Mouse (Mus musculus) limb, embryonic 15.5 days (tissue): Measurements from ENCODE around the gene 1700056E22Rik. TPM values are rescaled to one million over a fixed set of nuclear protein-coding genes. Genes with fewer than 3 reads are reported as not detected.
A peak's percentile ranks its signal among the peaks of the same experiment; 100 is the strongest.

ENCODE experiments used
- ATAC-seq: fragments of 200-750 bp; cut with Nextera tagmentation; 2 replicates; pipeline ENCODE4 v1.8.0; 2017; ENCODE audit warnings: low read depth, moderate TSS enrichment; ENCODE audit not compliant: insufficient number of reproducible peaks, low FRiP score, low TSS enrichment
- H3K27ac ChIP-seq: fragments of 300-500 bp; sonication (generic); 2 replicates; pipeline ENCODE4 v1.5.1; 2015; ENCODE audit warnings: moderate library complexity, mild to moderate bottlenecking, inconsistent platforms
- H3K27me3 ChIP-seq: fragments of 300-500 bp; sonication (generic); 2 replicates; pipeline ENCODE4 v1.6.1; 2015; ENCODE audit warnings: inconsistent platforms
- H3K36me3 ChIP-seq: fragments of 300-500 bp; sonication (generic); 2 replicates; pipeline ENCODE4 v1.6.1; 2015; ENCODE audit warnings: inconsistent platforms
- H3K4me1 ChIP-seq: fragments of 300-500 bp; sonication (generic); 2 replicates; pipeline ENCODE4 v1.6.1; 2015; ENCODE audit warnings: inconsistent platforms
- H3K4me2 ChIP-seq: fragments of 300-500 bp; sonication (generic); 2 replicates; pipeline ENCODE4 v1.6.1; 2015; ENCODE audit warnings: mild to moderate bottlenecking, inconsistent platforms
- H3K4me3 ChIP-seq: fragments of 300-500 bp; sonication (generic); 2 replicates; pipeline ENCODE4 v1.5.1; 2015; ENCODE audit warnings: mild to moderate bottlenecking, inconsistent platforms
- H3K9ac ChIP-seq: fragments of 300-500 bp; sonication (generic); 2 replicates; pipeline ENCODE4 v1.6.1; 2015; ENCODE audit warnings: inconsistent platforms
- H3K9me3 ChIP-seq: fragments of 300-500 bp; sonication (generic); 2 replicates; pipeline ENCODE4 v1.6.1; 2016; ENCODE audit warnings: inconsistent platforms
- WGBS: fragments of 180-500 bp; shearing (Covaris S2); methylation state at CpG from one replicate; pipeline ENCODE4 v1.1.7; 2015; 5-methylcytosine and 5-hydroxymethylcytosine counted together
- polyA plus RNA-seq: library from polyadenylated mRNA; unstranded; fragments of >200 nt; fragmentation: Nextera tagmentation; extraction: Ambion mirVana; gene quantifications from 2 replicates; pipeline ENCODE4 v1.2.1, GENCODE M21; 2015

The 1700056E22Rik gene
- polyA plus RNA-seq, 1 experiment from 2014 or later = 1.2 TPM

DNA sequence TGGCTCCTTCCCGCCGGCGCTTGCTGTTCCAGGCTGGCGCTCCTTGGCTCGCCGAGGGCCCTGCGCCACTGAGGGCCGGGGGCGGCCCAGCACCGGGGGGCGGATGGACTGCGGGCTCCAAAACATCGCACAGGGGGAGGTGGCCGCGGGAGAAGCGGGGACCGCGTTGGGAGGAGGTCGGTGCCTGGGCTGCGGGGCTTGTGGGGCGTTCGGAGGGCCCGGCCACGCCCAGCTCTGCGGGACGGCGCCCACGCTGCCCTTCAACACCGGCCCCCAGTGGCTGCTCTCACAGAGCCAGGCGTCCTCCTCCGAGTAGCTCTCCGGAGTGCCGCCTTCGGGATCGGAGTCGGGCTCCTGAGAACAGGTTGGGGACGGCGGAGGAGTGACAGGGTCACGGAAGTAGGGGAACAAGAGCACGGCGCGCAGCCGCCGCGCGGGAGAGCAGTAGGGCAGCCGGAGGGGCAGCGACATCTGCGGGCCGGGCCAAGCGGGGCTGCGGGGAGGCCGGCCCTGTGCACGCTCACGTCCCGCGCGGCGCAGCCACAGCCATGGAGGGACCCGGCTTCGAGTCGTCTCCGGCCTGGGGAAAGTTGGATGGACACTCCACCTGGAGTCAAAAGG lies 601 bp downstream of the 1700056E22Rik start:
- ATAC-seq = peak; percentile 79
- H3K36me3 ChIP-seq = 0 out of 2 replicates have a peak, but pooled peaks cover 3% of the 10 kb centered on the region
- peak overlapping the region; percentile 96 for H3K27ac ChIP-seq
- peak overlapping the region; percentile 61 for H3K4me3 ChIP-seq
- no peaks in the 10 kb centered on the region for H3K27me3 ChIP-seq
- no peaks in the 10 kb centered on the region for H3K9me3 ChIP-seq
- 1% methylated on average over 62 of the region's 63 CpGs for WGBS
- peak overlapping the region; percentile 88 for H3K4me2 ChIP-seq
- H3K4me1 ChIP-seq = peaks cover 16% of the 10 kb centered on the region
- peak overlapping the region; percentile 82 for H3K9ac ChIP-seq

DNA sequence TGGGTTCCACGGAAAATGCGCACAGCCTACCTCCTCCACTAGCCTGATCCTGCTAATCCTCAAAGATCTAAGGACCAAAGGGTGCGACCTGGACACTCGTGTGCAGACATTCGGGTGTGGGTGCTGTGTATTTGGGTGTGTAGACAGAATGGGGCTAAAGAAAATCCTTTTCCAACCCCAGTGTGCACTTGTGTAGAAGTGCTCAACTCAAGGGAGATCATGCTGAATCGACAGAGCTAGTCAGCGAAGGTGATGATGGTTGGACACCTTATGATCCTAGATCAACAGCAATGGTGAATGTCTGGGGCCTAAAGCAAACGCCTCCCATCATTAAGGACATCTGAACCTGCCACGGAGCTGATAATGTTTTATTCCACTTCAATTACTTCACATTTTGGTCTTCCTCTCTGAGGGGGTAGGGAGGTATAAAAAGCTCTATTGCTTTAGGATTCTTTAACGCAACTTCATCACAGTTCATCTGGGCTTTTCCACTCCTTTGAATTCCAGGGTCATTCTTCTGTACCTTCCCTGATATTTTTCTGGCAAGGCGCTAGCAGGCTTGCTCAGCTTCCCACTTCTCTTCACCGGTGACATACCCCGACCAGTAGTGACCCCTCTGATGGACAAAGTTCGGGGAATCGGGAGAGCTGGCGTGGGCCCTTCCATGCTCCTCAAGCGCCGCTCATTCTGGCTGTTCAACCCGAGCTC lies 1.3 kb downstream of the 1700056E22Rik start:
- Histone ChIP-seq H3K4me2 (peak overlapping the region; percentile 88), H3K4me1 (peaks cover 16% of the 10 kb centered on the region), H3K27ac (peak overlapping the region; percentile 96), H3K36me3 (0 out of 2 replicates have a peak, but pooled peaks cover 3% of the 10 kb centered on the region), H3K4me3 (peak overlapping the region; percentile 61), H3K27me3 (no peaks in the 10 kb centered on the region), H3K9me3 (no peaks in the 10 kb centered on the region), H3K9ac (peak overlapping the region; percentile 82)
- no peak for ATAC-seq
- 24% methylated on average over 19 of the region's 19 CpGs for WGBS

DNA sequence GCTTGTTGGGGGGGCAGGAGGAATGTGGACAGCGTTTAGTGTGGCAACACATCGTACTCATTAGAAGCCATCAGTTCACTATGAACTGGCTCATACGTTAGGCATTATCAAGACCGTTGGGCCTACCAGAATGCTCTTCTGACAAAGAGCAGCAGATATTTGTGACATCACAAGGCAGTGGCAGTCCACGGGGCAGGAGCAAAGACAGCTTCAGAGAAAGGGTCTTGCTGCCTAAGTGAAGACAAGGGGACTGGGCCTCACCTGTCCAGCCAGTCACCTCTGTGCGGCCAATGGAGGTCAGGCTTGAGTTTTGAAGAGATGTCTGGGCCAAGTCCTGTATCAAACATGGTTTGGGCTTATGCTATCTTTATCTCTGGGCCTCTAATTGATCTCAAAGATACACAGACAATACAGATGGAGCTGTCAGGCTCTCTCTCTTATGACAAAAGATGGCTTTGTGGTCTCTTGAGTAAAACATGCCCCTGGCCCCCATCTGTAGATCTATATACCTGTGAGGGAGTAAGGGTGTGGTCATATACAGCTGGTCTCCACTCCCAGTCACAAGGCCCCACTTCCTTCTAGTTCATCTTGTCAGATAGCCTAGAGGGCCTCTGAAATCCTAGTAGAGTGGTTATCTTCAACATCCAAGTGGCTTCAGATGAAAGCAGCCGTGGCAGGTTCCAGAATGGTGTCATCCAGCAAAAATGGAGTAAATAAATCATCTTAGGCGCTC lies 3.9 kb downstream of the 1700056E22Rik start:
- ATAC-seq = no peak
- Histone ChIP-seq H3K4me1 (peaks cover 7% of the 10 kb centered on the region), H3K9ac (no peak overlapping the region), H3K4me3 (no peak overlapping the region), H3K27me3 (no peaks in the 10 kb centered on the region), H3K27ac (no peak overlapping the region), H3K4me2 (no peak overlapping the region), H3K9me3 (no peaks in the 10 kb centered on the region), H3K36me3 (no peaks in the 10 kb centered on the region)
- 87% methylated on average over 8 of the region's 8 CpGs for WGBS

DNA sequence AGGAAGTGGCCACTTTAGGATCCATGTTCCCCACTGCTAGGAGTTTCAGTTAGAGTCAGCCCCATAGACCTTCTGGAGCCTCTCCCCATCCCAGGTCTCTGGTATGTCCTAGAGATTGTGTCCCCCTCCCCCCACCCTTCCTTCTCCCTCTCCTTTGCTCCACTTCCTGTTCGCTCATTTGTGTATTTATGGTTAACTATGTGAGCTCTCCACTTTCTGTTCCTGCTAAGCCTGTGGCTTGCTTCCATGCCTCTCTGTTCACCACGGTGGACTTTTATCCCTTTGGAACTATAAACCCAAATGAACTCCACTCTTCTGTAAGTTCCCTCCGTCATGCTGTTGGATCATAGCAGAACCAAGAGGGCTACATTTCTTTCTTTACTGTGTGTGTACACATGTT lies 7.1 kb downstream of the 1700056E22Rik start:
- H3K4me2 ChIP-seq = no peak overlapping the region
- no peaks in the 10 kb centered on the region for H3K27me3 ChIP-seq
- no peak for ATAC-seq
- no peaks in the 10 kb centered on the region for H3K9me3 ChIP-seq
- no peak overlapping the region for H3K4me3 ChIP-seq
- H3K27ac ChIP-seq = no peak overlapping the region
- no peaks in the 10 kb centered on the region for H3K36me3 ChIP-seq
- WGBS = 65% methylated on average over 3 of the region's 3 CpGs
- H3K9ac ChIP-seq = no peak overlapping the region
- H3K4me1 ChIP-seq = no peaks in the 10 kb centered on the region

DNA sequence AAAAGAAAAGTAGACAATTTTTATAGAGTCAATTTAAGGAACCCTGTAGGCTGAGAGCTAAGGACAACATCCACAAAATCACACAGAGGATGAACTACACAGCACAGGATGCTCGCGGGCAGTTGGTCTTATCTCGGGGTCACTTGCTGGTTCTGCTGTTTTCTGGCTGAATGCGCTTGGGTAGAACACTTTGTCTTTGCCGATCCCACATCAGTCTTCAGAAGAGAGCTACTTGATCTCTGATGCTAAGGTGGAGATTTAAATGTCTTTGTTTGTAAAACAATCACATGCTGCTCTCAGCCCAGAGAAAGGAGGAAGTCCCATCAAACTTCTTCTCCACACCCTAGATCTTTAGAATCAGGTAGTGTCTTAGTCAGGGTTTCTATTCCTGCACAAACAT lies 9.0 kb downstream of the 1700056E22Rik start:
- no peaks in the 10 kb centered on the region for H3K27me3 ChIP-seq
- 92% methylated on average over 5 of the region's 5 CpGs for WGBS
- no peak for ATAC-seq

DNA sequence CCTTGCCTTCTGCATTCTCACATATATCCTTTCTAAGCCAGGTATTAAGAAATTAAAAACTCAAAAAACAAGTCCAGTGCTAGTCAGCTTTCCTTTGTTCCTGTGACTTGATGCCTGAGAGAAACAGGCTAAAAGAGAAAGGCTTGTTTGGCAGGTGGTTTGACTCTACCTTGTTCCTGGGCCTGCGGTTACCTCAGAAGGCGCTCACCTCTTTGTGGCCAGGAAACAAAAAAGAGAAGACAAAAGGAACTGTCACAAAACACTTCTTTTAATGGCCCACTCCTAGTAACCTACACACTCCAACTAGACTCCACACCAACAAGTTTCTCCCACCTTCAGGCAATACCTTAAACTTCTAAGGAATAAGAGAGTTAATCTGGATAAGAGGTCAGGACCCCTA lies 9.5 kb downstream of the 1700056E22Rik start:
- ATAC-seq = no peak
- Histone ChIP-seq H3K9ac (no peak overlapping the region), H3K27me3 (no peaks in the 10 kb centered on the region), H3K4me3 (no peak overlapping the region), H3K4me1 (no peaks in the 10 kb centered on the region), H3K27ac (no peak overlapping the region), H3K36me3 (no peaks in the 10 kb centered on the region), H3K4me2 (no peak overlapping the region), H3K9me3 (no peaks in the 10 kb centered on the region)
- WGBS = 91% methylated on average over 2 of the region's 2 CpGs

More for the DNA sequence above, 9.0 kb downstream of the 1700056E22Rik start:
- Histone ChIP-seq H3K36me3 (no peaks in the 10 kb centered on the region), H3K4me3 (no peak overlapping the region), H3K9ac (no peak overlapping the region), H3K4me1 (no peaks in the 10 kb centered on the region), H3K27ac (no peak overlapping the region), H3K9me3 (no peaks in the 10 kb centered on the region), H3K4me2 (no peak overlapping the region)

DNA sequence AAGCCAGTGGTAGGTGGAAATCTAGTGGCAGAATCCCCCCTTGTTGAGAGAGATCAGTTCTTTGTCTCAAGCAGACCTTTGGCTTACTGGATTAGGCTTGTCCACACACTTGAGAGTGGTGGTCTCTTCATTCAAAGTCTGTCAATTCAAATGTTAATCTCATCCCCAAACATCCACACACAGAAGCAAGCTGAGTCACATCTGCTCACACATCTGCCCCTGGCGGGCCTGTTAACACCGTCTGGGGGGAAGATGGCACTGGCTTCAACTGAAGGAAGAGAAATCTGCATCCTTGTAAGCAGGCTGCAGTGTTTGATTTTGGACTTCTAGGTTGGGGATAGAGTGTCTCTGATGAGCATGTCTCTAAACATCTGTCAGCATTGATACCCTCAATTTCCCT lies 10.1 kb downstream of the 1700056E22Rik start:
- Histone ChIP-seq H3K4me3 (no peak overlapping the region), H3K27me3 (no peaks in the 10 kb centered on the region), H3K9me3 (no peaks in the 10 kb centered on the region), H3K4me1 (no peaks in the 10 kb centered on the region), H3K9ac (no peak overlapping the region), H3K4me2 (no peak overlapping the region), H3K27ac (no peak overlapping the region), H3K36me3 (no peaks in the 10 kb centered on the region)
- no peak for ATAC-seq
- 70% methylated on average over 2 of the region's 2 CpGs for WGBS

DNA sequence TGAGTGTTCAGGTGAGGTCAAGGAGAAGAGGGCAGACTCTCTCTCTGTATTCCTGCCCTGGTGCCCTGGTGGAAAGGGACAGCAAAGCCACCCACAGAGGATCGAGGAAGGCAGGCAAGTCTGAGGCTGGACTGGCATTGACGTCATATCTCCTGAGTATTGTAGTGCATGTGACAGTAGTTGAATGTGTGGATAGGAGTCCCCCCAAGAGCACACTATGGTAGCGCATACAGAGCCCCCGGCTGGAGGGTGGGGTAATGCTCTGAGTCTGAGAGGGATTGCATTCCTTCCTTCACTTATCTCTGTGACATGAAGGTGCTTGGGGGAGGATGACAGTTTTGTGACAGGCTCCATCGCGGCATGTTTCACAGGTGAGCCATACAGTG lies 14.4 kb downstream of the 1700056E22Rik start:
- H3K27ac ChIP-seq = no peak overlapping the region
- H3K4me1 ChIP-seq = no peaks in the 10 kb centered on the region
- no peaks in the 10 kb centered on the region for H3K27me3 ChIP-seq
- H3K9me3 ChIP-seq = no peaks in the 10 kb centered on the region
- no peaks in the 10 kb centered on the region for H3K36me3 ChIP-seq
- no peak overlapping the region for H3K4me3 ChIP-seq
- H3K4me2 ChIP-seq = no peak overlapping the region
- 0 out of 2 replicates have a peak, but pooled peaks have one; percentile 52 for ATAC-seq
- no peak overlapping the region for H3K9ac ChIP-seq
- 40% methylated on average over 6 of the region's 6 CpGs for WGBS

DNA sequence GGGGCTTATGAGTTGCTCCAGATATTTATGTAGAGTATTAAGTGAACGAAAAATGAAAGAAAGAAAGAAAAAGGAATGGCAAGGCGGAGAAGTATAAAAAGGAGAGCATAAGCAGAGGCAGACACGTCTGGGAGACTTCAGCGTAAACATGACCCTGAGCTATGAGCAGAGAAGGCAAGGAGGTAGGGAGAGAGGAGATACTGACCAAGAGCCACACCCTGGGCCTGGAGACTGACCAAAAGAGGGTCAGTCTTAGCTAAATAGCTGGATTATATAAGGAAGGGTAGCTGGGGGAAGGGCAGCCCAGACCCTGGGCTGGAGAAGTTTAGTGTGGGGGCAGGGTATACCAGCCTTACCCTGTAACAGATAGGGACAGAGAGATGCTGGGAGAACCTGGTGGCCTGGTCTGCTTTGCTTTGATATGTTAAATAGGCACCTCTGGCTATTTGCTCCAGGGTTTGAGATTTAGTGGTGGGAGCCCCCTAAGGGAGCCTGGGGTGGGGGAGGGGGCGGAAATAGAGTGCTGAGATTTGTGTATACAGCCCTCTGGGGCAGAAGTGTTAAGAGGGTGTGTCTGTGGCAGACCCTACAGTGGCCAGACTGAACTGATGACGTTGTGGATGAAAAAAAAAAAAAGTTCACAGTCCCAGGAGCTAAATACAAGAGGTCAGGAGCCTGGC lies 14.9 kb downstream of the 1700056E22Rik start:
- Histone ChIP-seq H3K36me3 (no peaks in the 10 kb centered on the region), H3K4me1 (no peaks in the 10 kb centered on the region), H3K4me3 (no peak overlapping the region), H3K9ac (no peak overlapping the region), H3K27ac (no peak overlapping the region), H3K9me3 (no peaks in the 10 kb centered on the region), H3K27me3 (no peaks in the 10 kb centered on the region), H3K4me2 (no peak overlapping the region)
- 48% methylated on average over 6 of the region's 6 CpGs for WGBS
- no peak for ATAC-seq

DNA sequence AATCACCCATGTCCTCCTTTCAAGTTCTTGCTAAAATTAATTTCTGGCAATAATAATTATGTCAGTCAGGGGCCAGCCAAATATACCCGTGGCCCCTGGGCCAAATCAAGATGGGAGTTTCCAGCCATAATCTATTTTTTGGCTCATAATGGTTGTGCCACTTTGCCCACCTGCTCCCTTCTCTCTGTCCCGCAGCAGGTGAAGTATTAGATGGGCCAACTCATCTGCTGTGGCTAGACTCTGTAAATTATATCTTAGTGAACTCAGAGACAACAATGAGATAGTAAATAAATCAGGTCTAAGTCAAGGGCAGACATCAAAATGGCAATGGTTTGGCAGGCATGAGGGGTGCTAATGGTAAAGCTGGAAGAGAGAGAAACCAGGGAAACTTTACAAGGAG lies 16.5 kb downstream of the 1700056E22Rik start:
- H3K4me1 ChIP-seq = no peaks in the 10 kb centered on the region
- H3K9ac ChIP-seq = no peak overlapping the region
- no peaks in the 10 kb centered on the region for H3K27me3 ChIP-seq
- WGBS = 72% methylated on average over 2 of the region's 2 CpGs
- no peak for ATAC-seq
- no peak overlapping the region for H3K4me2 ChIP-seq
- H3K27ac ChIP-seq = no peak overlapping the region
- H3K9me3 ChIP-seq = no peaks in the 10 kb centered on the region
- no peaks in the 10 kb centered on the region for H3K36me3 ChIP-seq
- H3K4me3 ChIP-seq = no peak overlapping the region

DNA sequence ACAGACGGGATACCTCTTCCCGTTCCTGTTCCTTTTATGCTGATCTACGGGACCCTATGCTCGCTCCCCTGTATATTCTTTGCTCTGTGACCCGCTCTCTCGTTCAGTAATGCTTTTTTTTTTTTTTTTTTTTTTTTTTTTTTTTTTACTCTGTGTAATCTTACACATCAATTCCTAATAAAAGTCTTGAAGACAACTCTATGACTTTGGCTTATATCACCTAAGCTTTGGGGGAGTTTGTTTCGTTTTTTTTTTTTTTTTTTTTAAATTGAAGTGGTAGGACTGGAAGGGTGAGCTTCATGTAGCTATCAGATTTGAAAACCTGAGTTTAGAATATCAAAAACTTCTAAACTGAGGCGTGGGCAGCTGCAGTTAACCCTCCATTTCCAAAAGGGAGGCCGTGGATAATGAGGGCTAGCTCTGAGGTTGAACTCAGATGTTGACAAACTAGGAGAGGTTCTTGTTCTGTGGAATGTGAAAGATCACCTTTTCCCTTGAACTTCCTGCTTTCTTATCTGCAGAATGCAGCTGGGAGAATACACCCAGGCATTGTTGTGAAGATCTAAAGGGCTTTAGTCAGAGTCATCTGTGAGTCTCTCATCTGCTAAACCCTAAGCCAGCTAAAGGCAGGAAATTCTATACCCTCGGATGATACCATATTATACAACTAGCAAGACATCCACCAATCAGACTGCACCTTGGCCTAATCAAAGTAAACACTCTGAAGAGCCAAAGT lies 17.9 kb downstream of the 1700056E22Rik start:
- no peaks in the 10 kb centered on the region for H3K36me3 ChIP-seq
- H3K9ac ChIP-seq = no peak overlapping the region
- H3K9me3 ChIP-seq = no peaks in the 10 kb centered on the region
- no peak overlapping the region for H3K4me3 ChIP-seq
- WGBS = 67% methylated on average over 10 of the region's 10 CpGs
- no peak for ATAC-seq
- no peak overlapping the region for H3K4me2 ChIP-seq
- no peak overlapping the region for H3K27ac ChIP-seq
- H3K4me1 ChIP-seq = no peaks in the 10 kb centered on the region
- no peaks in the 10 kb centered on the region for H3K27me3 ChIP-seq
